Mouse (Mus musculus) CD4-positive, CD25-positive, alpha-beta regulatory T cell, adult 2 months (primary cell): ENCODE measurements around the gene Syn3.

Experiments
- DNase-seq: peaks from one replicate; pipeline ENCODE4 v3.0.0-alpha.2; 2012; ENCODE audit warnings: low read depth, low spot score

The Syn3 gene

DNA sequence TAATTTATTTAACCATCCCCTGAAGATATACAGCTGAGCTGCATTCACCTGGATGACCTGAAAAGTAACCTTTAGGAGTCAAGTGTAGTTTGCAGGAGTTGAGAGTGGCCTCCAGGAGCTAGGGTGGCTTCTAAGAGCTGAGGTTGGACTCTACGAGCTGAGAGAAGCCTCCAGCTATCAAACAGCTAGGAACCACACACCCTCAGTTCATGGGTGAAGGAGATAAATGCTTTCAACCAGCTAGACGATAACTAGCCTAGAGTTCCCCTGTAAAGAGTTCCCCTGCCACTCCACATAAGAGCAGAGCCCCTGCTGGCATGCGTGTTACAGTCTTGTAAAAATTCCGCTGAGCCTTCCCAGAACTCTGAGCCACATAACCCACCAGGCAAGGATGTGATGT lies 129.3 kb downstream of the Syn3 start:
- DNase-seq, result no peak

DNA sequence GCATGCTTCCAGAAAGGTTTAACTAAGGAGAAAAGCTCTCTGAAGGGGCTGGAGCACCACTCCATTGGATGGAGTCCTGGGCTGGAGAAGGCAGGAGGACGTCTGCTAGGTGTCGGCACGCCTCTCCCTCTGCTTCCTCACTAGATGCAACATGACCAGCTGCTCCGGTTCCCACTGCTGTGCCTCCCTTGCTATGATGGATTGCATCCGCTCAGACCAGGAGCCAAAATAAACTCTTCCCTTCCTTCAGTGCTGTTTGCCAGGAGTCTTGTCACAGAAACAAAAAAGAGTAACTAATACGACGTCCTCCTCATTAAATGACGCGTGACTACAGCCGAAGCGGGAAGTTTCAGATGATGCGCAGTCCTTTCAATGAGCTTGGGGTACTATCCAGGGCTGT lies 129.9 kb downstream of the Syn3 start:
- no peak for DNase-seq

DNA sequence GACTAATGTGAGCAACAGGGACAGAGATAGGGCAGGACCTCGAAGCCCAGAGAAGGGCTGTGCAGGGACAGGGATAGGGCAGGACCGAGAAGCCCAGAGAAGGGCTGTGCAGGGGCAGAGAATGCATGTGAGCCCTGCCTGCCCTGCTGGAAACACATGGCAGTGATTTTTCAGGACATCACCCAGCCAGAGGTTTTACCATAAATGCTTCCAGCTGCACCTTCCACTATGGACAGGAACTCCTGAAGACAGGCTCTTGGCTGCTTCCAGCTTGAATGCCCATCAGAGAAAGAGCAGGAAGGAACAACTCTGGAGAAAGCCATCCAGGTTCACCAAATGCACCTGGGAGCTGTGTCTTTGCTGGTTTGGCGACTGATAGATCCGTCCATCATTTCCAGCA lies 131.3 kb downstream of the Syn3 start:
- no peak for DNase-seq

DNA sequence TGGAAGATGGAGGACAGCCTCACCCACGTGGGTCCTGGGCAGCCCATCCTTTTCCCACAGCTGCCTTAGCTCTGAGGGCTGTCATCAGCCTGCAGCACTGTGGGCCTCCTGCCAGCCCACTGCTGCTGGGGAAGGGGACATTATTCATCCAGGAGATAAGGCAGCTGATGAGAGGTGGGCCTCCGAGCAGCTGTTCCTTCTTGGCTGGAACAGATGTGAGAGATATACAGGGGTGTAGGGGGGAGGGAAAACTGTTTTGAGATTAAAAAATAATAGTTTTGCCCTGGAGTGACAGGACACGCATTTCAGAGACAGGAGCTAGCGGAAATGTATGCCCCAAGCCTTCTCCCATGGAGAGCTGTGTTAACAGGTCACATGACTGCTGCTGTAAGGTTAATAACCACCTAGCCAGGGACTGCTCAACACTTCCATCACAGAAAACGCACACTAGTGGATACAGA lies 133.0 kb downstream of the Syn3 start:
- no peak for DNase-seq

DNA sequence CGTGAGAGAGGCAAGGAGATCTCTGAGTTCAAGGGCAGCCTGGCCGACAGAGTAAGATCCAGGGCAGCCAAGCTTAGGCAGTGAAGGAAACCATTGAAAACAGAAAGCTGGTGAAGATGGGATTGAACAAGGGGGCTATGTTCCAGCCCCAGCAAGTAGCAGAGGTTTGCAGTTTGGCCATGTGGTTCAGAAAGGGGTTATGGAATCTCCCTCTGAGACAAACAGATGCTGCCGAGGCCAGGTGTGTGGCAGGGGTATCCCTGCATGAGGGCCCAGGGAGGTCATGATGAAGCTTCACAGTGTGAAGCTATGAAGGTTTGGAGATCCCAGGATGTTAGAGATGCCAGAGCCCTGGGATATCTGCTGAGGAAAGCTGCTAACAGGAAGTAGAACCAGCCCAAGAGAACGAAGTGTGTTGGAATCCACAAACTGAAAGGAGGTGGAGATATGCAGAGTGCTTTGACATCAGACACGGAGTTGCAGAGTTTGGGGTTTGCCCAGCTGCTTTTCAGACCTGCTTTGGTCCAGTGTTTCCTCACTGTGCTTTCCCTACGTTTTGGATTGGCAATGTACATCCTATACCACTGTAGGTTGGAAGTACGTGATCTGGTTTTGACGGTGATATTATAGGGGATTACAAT lies 134.9 kb downstream of the Syn3 start:
- DNase-seq, result no peak

DNA sequence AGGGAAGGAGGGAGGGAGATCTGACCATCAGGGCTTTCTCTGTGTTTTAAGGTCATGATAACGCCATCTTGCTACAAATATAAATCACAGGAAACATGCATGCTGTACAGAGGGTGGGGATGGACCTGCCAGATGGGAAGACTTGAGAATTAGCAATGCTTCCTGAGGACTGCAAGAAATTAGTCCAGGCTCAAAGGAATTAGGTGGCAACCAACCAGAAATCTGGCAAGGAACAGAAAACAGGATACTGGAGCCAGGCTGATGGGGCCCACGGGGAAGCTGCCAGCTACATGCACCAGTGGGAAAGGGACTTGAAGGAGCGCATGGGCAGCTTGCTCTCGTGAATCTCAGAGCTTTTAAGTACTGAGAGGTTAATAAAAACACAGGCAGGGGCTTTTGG lies 139.0 kb downstream of the Syn3 start:
- no peak for DNase-seq

DNA sequence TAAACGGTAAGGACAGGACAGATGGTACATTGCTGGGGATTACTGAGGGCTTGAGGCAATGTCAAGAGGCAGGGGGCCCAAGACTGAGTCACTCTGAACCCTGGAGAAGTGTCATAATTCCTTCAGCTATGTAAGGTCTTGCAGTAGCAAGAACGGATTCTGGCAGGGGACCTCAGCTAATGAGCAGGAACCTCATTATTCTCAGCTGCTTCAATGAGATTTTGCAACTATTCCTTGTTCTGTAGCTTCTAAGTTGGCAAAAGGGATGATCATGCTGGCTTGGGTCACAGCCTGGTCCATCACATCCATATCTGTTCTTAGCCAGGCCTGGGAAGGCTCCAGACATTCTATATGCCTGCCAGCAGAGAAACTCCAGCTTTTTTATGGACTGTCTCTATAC lies 139.5 kb downstream of the Syn3 start:
- no peak for DNase-seq

DNA sequence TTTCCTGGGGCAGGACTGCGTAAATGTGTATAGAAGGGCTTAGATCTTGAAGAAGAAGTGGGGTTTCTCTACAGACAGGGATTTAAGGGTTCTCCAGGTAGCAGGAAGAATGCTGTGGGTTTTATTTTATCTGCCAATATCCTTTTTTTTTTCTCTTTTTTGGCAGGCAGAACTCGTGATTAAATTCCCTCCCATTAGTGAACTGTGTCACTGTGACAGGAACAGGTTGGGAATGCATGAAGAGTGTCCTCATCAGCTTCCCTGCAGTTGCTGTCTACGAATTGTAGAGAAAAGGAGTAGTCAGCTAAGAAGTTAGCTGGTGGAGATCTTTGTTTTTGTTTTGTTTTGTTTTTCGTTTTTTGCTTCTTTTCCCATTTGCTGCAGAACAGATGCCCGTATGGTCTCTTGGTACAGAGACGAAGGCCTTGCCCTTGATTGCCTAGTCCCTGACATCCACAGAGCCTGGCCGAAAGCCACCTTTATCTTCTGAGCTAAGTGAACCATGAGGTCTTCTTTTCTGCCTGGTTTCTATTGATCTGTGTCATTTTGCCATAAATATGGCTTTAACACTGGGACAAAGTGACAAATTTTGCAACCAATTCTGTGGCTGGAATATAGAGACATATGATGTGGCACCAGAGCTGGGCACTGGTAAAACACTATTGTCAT lies 140.3 kb downstream of the Syn3 start:
- DNase-seq, result no peak

DNA sequence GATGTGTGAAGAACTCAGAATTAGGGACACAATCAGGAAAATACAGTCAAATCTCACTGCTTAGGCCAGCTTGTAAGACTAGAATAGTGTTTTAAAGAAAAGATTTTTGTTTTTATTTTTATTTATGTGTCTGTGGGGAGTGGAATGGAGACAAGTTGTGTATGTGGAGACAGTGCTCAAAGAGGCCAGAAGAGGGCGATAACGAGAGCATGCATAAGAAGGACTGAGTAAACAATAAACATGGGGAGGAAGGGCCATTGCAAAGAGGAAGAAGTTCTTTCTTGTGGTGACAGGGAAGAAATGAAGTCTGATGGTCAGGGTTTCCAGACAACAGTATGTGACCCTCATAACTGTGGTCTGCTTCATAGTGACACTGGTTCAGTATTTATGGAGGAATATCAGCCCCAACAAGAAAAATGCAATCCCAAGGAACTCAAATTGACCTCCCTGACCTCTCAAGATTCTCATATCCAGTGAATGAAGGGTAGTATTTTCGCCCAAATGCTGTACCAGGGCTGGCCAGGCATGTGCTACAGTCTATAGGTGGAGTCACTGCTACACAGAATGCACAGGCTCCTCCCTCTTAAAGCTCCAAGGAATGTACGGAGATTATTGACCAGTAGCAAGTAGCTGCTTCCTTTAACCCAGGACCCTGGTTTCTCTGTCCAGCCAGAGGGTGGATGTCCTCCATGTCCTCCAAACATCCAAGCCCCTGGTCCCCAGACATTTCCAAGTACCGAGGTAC lies 141.7 kb downstream of the Syn3 start:
- peak; percentile 20 for DNase-seq

DNA sequence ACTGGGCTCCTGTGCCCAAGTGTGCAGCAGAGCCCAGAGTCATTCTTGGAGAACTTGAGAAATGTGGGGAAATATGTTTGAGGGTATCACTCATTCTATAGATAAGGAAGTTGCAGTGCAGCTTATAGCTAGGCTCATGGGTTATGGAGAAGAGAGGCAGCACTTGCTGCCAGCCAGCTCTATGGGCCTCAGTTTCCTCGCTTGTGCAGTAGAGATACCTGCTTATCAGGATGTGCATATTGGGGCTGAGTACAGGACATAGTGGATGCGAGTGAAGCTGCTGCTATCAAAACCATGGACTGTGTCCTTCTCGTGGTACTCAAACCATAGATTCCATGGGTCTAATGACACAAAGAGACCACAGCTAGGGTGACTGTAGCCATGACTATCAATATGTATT lies 146.2 kb downstream of the Syn3 start:
- DNase-seq, result no peak

DNA sequence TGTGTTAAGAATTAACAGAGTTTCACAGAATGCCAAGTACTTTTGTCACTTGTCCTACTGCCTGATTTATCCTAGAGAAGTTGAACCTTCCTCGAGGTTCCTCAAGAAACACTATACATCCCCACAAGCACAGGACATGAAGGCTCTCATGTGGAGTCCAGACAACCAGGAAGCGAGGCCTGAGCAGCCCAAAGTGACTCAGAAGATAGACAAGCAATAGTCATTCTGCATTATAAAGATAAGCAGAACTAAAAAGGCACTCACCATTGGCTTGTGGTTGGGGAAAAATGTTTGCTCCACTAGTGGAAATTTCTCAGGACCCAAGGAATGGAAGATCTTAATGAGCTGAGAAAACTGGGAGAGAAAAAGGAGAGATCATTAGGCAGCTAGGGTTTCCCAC lies 147.4 kb downstream of the Syn3 start:
- no peak for DNase-seq

DNA sequence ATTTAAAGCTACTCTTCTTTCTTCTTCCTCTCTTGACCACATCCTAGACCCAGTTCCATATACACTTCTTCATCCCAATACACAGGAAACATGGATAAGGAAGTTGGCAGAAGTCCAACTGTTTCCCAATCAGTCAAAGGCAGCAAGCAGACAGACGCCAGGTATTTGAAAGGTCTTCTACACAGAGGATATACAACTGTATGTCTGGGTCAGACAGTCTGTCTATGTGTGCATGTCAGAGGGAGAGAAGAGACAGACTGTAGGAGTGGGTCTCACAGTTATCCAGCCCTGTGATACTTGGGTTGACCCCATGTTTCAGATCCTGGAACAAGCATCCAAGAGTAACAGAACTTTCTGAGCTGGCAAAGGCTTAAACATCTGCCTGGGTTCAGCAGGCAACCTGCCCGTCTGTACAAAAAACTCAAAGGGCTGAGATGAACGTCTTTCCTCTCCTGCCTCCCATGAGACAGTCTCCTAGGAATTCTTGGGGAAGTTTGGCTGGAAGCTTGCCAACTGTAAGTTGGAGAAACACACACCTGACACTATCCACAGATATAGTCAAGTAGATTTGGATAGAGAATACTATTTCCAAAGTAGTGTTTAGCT lies 152.4 kb downstream of the Syn3 start:
- no peak for DNase-seq

DNA sequence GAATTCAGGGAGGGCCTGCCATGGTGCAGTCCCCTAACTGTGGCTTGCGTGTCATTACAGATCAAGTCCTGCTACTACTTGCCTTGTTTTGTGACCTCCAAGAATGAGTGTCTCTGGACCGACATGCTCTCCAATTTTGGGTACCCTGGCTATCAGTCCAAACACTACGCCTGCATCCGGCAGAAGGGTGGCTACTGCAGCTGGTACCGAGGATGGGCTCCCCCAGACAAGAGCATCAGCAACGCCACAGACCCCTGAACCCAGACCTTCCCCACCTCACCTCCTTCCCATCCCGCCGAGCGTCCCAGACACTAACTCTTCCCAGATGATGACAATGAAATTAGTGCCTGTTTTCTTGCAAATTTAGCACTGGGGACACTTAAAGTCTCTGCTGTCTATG lies 153.1 kb downstream of the Syn3 start:
- DNase-seq, result no peak

DNA sequence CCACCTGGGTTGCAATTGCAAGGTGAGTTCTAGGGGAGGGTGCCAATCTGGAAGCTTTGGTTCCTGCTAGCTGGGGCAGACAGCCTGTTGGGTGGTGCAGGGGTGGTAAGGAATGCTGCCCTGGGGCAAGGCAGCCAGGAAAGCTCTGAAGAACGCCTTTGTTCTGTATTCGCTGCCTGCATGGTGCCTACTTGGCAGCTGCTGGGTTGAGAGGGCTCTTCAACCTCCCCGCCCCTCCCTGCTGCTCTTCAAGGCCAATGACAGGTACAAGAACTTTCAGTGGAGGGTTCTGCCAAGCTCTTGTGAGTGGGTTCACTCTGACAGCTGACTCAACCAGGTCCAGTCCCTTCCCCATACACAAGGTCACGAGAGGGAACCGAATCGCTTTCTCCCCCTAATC lies 154.0 kb downstream of the Syn3 start:
- DNase-seq, result no peak

DNA sequence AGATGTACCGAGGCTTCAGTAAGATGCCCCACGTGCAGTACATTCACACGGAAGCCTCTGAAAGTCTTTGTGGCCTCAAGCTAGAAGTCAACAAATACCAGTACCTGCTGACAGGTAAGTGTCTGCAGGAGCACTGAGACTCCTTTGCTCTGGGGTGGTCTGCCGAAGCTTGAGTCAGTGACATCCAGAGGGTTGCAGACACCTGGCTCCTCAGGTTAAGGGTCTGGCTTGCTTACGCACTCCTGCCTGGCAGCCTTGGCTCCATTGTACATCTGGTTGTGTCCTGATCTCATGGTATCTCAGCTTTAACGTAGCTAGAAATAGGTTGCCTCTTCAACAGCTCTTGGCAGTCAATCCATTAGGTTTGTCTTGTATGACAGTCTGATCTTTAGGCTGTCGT lies 154.8 kb downstream of the Syn3 start:
- DNase-seq, result no peak

DNA sequence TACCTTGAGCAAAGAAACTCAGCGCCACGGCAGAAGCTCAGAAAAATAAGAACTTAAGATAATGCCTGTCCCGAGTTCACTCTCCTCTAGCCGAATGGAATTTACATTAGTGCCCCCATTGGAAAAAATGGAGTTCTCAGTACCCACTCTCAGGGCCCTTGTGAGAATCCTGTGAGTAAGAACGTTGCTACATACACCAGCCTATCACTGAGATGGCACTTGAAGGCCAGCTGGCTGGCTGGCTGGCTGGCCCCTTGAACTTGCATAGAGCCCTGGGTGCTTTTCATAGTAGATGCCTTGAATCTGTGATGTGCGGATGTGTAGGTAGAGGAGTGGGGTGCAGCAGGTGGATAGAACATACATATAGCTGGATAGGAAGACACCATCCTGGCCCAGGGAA lies 155.3 kb downstream of the Syn3 start:
- no peak for DNase-seq

DNA sequence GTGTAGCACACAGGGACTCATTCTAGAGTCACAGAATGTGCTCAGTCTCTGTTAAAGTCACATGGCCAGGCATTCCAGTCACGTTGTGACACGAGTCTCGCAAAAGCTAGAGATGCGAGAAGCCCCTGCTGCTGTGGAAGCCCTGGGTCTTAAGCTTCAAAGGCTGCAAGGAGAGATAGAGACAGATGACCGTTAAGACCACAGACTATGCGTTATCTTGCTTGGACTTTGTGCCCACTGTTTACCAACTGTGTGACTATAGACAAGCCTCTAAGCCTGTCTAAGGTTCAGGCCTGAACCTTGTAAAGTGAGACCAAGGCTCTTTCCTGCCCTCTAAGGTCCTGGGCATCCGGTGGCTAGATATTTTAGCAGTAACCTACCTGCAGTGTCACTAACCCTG lies 156.0 kb downstream of the Syn3 start:
- DNase-seq, result no peak

DNA sequence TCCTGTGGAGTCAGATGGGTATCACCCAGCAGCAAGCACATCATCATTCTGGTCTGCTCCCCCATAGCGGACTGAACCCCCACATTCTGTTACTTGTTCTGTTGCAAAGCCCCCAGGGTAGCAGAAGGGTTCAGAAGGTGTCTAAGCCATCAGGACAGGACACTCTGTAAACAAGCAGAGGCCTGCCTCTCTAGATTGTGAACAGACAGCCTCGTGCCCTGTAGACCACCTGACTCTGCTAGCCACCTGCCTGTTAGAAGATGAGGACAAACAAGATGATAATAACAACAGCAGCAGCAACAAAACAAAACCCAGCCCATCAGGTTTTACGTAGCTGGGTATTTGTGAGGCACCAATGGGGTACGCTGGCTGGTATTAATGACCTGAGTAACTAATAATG lies 156.5 kb downstream of the Syn3 start:
- DNase-seq, result no peak

DNA sequence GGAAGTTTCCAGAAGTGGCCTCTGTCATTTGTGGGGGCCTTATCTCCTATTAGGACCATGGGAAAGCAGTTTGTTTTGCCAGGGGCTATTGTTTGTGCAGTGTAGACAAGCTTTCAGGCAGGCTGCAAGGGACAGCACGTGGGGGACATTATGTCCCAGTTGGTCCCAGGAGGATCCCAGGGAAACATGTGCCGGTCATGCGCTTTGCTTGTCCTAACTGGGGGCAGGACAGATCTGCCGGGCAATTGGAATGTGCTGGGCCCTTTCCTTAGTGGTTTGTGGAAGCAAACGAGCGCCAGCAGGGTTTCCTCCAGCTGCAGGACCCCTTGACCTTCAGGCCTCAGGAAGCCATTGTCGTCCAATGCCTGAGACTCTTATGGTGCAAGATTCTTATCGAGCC lies 157.1 kb downstream of the Syn3 start:
- DNase-seq, result no peak

DNA sequence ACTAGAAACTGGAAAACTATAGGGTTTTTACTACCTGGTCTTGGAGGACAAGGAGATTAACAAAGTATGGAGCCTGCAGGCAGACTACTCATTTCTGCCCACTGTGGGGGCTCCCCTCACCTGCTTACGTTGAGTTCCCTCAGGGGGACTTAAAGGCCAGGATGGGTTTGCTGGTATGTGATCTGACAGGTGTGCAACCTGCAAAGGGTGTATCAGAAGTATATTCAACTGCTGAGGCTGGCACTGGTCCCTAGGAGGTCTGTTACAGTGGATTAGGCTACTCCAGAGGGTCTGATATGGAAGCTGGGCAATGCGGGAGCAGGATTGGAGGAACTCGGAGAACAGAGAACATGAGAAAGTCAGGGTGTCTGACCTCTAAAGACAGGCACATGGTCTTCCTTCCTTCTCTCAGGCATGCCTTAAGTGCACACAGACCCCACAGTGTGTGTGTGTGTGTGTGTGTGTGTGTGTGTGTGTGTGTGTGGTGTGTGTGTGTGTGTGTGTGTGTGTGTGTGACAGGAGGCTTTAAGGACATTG lies 157.6 kb downstream of the Syn3 start:
- DNase-seq, result no peak

DNA sequence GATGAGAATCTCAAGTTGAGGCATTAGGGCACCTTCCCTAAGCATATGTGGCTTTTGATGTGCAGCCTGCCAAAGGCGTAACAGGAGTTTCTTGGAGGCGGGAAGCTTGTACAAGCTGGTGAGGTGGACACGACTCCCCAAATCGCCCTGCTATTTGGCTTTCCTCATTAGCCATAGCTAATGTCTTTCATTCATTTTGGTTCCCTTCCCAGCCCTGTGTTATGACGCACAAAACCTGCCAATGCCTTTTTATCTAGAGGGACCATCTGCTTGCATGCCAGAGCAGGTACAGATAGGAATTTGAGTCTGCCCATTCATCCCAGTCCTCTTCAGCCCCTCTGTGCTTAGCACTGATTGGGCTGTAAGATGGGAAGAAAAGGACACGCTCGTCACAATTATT lies 158.3 kb downstream of the Syn3 start:
- DNase-seq, result no peak

DNA sequence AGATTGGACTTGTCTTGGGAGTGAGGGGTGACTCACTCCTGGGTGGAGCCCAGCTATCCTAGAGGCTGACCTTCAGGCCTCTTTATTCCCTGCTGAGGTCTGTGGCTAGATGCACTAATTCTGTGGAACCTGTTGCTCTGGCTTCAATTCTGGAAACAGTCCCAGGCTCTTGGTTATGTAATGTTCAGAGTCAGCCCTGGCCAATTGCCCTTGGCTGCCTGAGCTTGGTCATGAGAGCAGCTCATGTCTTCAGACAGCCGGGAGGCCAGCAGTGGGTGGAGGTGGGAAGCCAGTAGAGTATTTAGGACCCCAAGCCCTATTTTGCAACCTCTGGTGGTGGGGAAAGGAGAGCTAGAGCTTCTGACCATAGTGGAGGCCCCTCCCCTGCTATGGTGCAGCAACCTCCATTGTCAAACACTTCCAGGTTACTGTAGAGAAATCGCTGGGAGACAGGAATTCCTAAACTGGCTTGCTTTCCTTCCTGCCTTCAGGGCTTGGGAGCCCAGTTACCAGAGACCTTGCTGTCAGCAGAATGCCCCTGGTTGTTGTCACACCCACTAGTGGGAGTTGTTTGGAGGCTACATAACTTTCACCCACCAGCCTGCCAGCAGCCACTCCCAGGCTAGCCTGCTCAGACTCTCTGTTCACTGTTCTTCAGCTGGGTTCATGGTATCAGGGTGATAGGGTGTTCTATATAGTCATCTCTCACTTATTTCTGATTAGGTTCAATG lies 158.9 kb downstream of the Syn3 start:
- DNase-seq, result no peak
